Mouse (Mus musculus): Measurements from ENCODE around the gene Slit1. TPM values are rescaled to one million over a fixed set of nuclear protein-coding genes. Genes with fewer than 3 reads are reported as not detected.
A peak's percentile ranks its signal among the peaks of the same experiment; 100 is the strongest.

Gene Slit1
- total and polyA plus RNA-seq, 3 experiments: 0.16 to 0.30 TPM; not detected in 1

GRCm38 (mm10) chr19:41674366-41674765, 69.1 kb downstream of the Slit1 start:
- TF ChIP-seq ZMIZ1 (IDR thresholded peaks at IDR 0.05; ENCODE audit: low read depth, low read length) (no peak), MEF2A (IDR thresholded peaks at IDR 0.05; ENCODE audit: borderline replicate concordance, low read depth, low read length) (no peak), E2F4 (IDR thresholded peaks at IDR 0.05; ENCODE audit: insufficient replicate concordance, low read depth, low read length) (no peak), JUN (IDR thresholded peaks at IDR 0.05; ENCODE audit: insufficient read depth, low read depth, low read length) (no peak), RCOR1 (conservative IDR thresholded peaks at IDR 0.05; ENCODE audit: low read depth, low read length) (no peak), JUND (conservative IDR thresholded peaks at IDR 0.05; ENCODE audit: low read depth, low read length) (no peak), HCFC1 (IDR thresholded peaks at IDR 0.05; ENCODE audit: low read depth, low read length) (no peak), MYC (IDR thresholded peaks at IDR 0.05; ENCODE audit: low read depth, low read length) (no peak), MAZ (IDR thresholded peaks at IDR 0.05; ENCODE audit: low read depth, low read length) (no peak), EP300 (IDR thresholded peaks at IDR 0.05; ENCODE audit: low read length) (no peak), PAX5 (IDR thresholded peaks at IDR 0.05; ENCODE audit: low read length) (no peak), TCF12 (IDR thresholded peaks at IDR 0.05; ENCODE audit: low read depth, low read length) (no peak), MAFK (IDR thresholded peaks at IDR 0.05; ENCODE audit: insufficient replicate concordance, low read length) (no peak), CHD1 (IDR thresholded peaks at IDR 0.05; ENCODE audit: low read depth, low read length) (no peak), NELFE (IDR thresholded peaks at IDR 0.05; ENCODE audit: low read depth, low read length) (no peak)
- 0 out of 2 replicates have a peak overlapping the region, but pooled peaks have one; percentile 17 for H3K4me2 ChIP-seq (ENCODE audit: insufficient read depth, low read depth, poor library complexity, severe bottlenecking)
- no peak for DNase-seq (ENCODE audit: extremely low read depth)
- H3K27me3 ChIP-seq (replicated peaks): peaks cover 78% of the 10 kb centered on the region
- no peak overlapping the region for H3K27ac ChIP-seq (ENCODE audit: insufficient read depth, low read depth)
- in situ Hi-C loops (cut with MboI; ENCODE audit: low pct_ligation_motif_present, low pct_unique_long_range_greater_than_20kb, low sequenced_read_pairs): no loop called here
- no peak overlapping the region for H3K4me3 ChIP-seq (replicated peaks in 1 of 3; ENCODE audit: low read depth in 2 of 3, low read length in 2 of 3, poor library complexity in 1 of 3)
- H3K79me2 ChIP-seq (replicated peaks; ENCODE audit: control insufficient read depth, extremely low read depth, insufficient read depth, poor library complexity, severe bottlenecking): no peaks in the 10 kb centered on the region
- dilution Hi-C loops (cut with MboI; ENCODE audit: extremely low pct_ligation_motif_present, extremely low pct_unique_long_range_greater_than_20kb, low sequenced_read_pairs): no loop called here
- no peak overlapping the region for H3K9ac ChIP-seq (ENCODE audit: insufficient read depth, low read depth)
- no peaks in the 10 kb centered on the region for H3K36me3 ChIP-seq (replicated peaks in 1 of 2; ENCODE audit: control insufficient read depth in 1 of 2, insufficient read depth in 1 of 2, low read length in 1 of 2)
- no peaks in the 10 kb centered on the region for H3K4me1 ChIP-seq (ENCODE audit: control insufficient read depth in 1 of 2, insufficient read depth in 2 of 2)
- no peaks in the 10 kb centered on the region for H3K9me3 ChIP-seq (replicated peaks; ENCODE audit: low read length)

- H3K9me3 ChIP-seq (replicated peaks; ENCODE audit: low read length): no peaks in the 10 kb centered on the region
- no peak overlapping the region for H3K9ac ChIP-seq (ENCODE audit: insufficient read depth, low read depth)
- no peaks in the 10 kb centered on the region for H3K36me3 ChIP-seq (replicated peaks in 1 of 2; ENCODE audit: control insufficient read depth in 1 of 2, insufficient read depth in 1 of 2, low read length in 1 of 2)
- no peaks in the 10 kb centered on the region for H3K79me2 ChIP-seq (replicated peaks; ENCODE audit: control insufficient read depth, extremely low read depth, insufficient read depth, poor library complexity, severe bottlenecking)
- no peak for DNase-seq (ENCODE audit: extremely low read depth)
- H3K4me2 ChIP-seq (ENCODE audit: insufficient read depth, low read depth, poor library complexity, severe bottlenecking): no peak overlapping the region
- H3K4me1 ChIP-seq (ENCODE audit: control insufficient read depth in 1 of 2, insufficient read depth in 2 of 2): no peaks in the 10 kb centered on the region
- TF ChIP-seq POLR2A (IDR thresholded peaks at IDR 0.05; ENCODE audit: low read depth, low read length): no peak
- TF ChIP-seq CHD2 (IDR thresholded peaks at IDR 0.05; ENCODE audit: low read length): no peak
- no peak for TF ChIP-seq ETS1 (conservative IDR thresholded peaks at IDR 0.05; ENCODE audit: low read depth, low read length)
- TF ChIP-seq RAD21 (IDR thresholded peaks at IDR 0.05; ENCODE audit: low read depth, low read length): no peak
- no peak for TF ChIP-seq UBTF (IDR thresholded peaks at IDR 0.05; ENCODE audit: low read depth, low read length)
- TF ChIP-seq MEF2A (IDR thresholded peaks at IDR 0.05; ENCODE audit: borderline replicate concordance, low read depth, low read length): no peak
- no peak for TF ChIP-seq KAT2A (IDR thresholded peaks at IDR 0.05; ENCODE audit: insufficient replicate concordance, low read length)
- no peak for TF ChIP-seq JUND (conservative IDR thresholded peaks at IDR 0.05; ENCODE audit: low read depth, low read length)
- TF ChIP-seq MAFK (IDR thresholded peaks at IDR 0.05; ENCODE audit: insufficient replicate concordance, low read length): no peak
- TF ChIP-seq MXI1 (IDR thresholded peaks at IDR 0.05; ENCODE audit: low read depth, low read length): no peak
- no peak for TF ChIP-seq MAZ (IDR thresholded peaks at IDR 0.05; ENCODE audit: low read depth, low read length)
- no peak for TF ChIP-seq EP300 (IDR thresholded peaks at IDR 0.05; ENCODE audit: low read length)
- TF ChIP-seq ZNF384 (IDR thresholded peaks at IDR 0.05; ENCODE audit: low read depth, low read length): no peak
- no peak for TF ChIP-seq MYC (IDR thresholded peaks at IDR 0.05; ENCODE audit: low read depth, low read length)
- H3K27ac ChIP-seq (ENCODE audit: insufficient read depth, low read depth): no peak overlapping the region
- in situ Hi-C loops (cut with MboI; ENCODE audit: low pct_ligation_motif_present, low pct_unique_long_range_greater_than_20kb, low sequenced_read_pairs): no loop called here
- H3K4me3 ChIP-seq (replicated peaks in 1 of 3; ENCODE audit: low read depth in 2 of 3, low read length in 2 of 3, poor library complexity in 1 of 3): no peak overlapping the region
- dilution Hi-C loops (cut with MboI; ENCODE audit: extremely low pct_ligation_motif_present, extremely low pct_unique_long_range_greater_than_20kb, low sequenced_read_pairs): no loop called here
- H3K27me3 ChIP-seq (replicated peaks): peaks cover 82% of the 10 kb centered on the region
Measured at GRCm38 (mm10) chr19:41672836-41673235, 70.6 kb downstream of the Slit1 start.

All from CH12.LX (cell line).